Mouse (Mus musculus) brain, adult 2 months (tissue): ENCODE measurements around the gene Dync1i2.
A peak's percentile ranks its signal among the peaks of the same experiment; 100 is the strongest.

ENCODE experiments used
- DNase-seq: peaks from one replicate; pipeline ENCODE4 v3.0.0; 2011; ENCODE audit warnings: low read depth, low spot score

The Dync1i2 gene

GRCm38 (mm10) chr2:71211591-71212359, at the start of gene Dync1i2:
Gene Dync1i2 (plus strand): TSS chr2:71211706.
- peak; percentile 99 for DNase-seq

- peak; percentile 56 for DNase-seq
Observed at GRCm38 (mm10) chr2:71162831-71163621, 48.5 kb upstream of the Dync1i2 start.

GRCm38 (mm10) chr2:71167211-71167610, 44.3 kb upstream of the Dync1i2 start:
- no peak for DNase-seq

GRCm38 (mm10) chr2:71168461-71169021, 43.0 kb upstream of the Dync1i2 start:
- DNase-seq = no peak

GRCm38 (mm10) chr2:71173031-71173430, 38.5 kb upstream of the Dync1i2 start:
- DNase-seq = no peak

GRCm38 (mm10) chr2:71176329-71177249, 34.9 kb upstream of the Dync1i2 start:
- DNase-seq = no peak

GRCm38 (mm10) chr2:71177250-71177615, 34.3 kb upstream of the Dync1i2 start:
- DNase-seq = no peak

- DNase-seq = no peak
Observed at GRCm38 (mm10) chr2:71177760-71178159, 33.7 kb upstream of the Dync1i2 start.

- no peak for DNase-seq
Observed at GRCm38 (mm10) chr2:71179716-71180115, 31.8 kb upstream of the Dync1i2 start.

- DNase-seq = no peak
Observed at GRCm38 (mm10) chr2:71180566-71181217, 30.8 kb upstream of the Dync1i2 start.

GRCm38 (mm10) chr2:71187950-71188349, 23.6 kb upstream of the Dync1i2 start:
- no peak for DNase-seq

GRCm38 (mm10) chr2:71188861-71189260, 22.6 kb upstream of the Dync1i2 start:
- DNase-seq = no peak

- DNase-seq = no peak
Observed at GRCm38 (mm10) chr2:71191391-71192194, 19.9 kb upstream of the Dync1i2 start.

- DNase-seq = no peak
Observed at GRCm38 (mm10) chr2:71192195-71192807, 19.2 kb upstream of the Dync1i2 start.

- DNase-seq = peak; percentile 72
Observed at GRCm38 (mm10) chr2:71194137-71194960, 17.2 kb upstream of the Dync1i2 start.

GRCm38 (mm10) chr2:71196947-71197346, 14.6 kb upstream of the Dync1i2 start:
- DNase-seq = no peak

- DNase-seq = no peak
Observed at GRCm38 (mm10) chr2:71198907-71199306, 12.6 kb upstream of the Dync1i2 start.

- peak; percentile 23 for DNase-seq
Observed at GRCm38 (mm10) chr2:71200485-71200884, 11.0 kb upstream of the Dync1i2 start.

GRCm38 (mm10) chr2:71201886-71202285, 9.6 kb upstream of the Dync1i2 start:
- DNase-seq = peak; percentile 14
